In the genomic region with DNA sequence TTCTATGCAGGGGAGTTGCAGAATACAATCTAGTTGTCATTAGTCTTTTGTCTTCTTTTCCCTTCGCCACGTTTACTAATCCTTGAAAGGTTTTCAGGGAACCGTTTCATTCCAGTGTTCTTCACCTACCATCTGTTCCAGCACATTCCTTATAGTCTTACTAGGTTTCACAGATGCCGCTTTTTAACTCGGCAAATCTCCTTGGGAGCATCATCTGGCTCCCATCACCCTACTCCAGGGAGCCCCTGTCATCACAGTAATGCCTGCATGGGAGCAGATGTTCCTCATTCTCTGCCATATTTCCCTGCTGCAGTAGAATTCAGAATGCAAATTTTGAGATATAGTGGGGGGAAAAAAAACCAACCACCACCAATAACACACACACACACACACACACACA, we compare ENCODE assay signal across 14 mouse cellular contexts. TPM values are rescaled to one million over a fixed set of nuclear protein-coding genes. Genes with fewer than 3 reads are reported as not detected.
DNase-seq lines count a peak whose midpoint lies in the region; ATAC-seq and TF ChIP-seq lines count a peak whose summit lies in the region.
"Had no signal": no experiment of that assay in that cellular context is flagged by ENCODE, and none has a peak within 500 bp of the region (broad histone marks: within the 10 kb centered on the region; RNA-seq: fewer than 3 reads in every experiment).

No protein-coding gene starts in this region.

- no peak overlapping the region for H3K4me2 ChIP-seq in hindbrain, postnatal 0 days (ENCODE audit: low read depth, low read length)
- H3K4me2 ChIP-seq in lung, postnatal 0 days (replicated peaks; ENCODE audit: low read depth, low read length), result no peak overlapping the region
- H3K4me2 ChIP-seq: embryonic facial prominence, embryonic 12.5 days; heart, embryonic 13.5 days; limb, embryonic 15.5 days; neural tube, embryonic 12.5 days had no signal

- H3K27me3 ChIP-seq in hindbrain, postnatal 0 days (ENCODE audit: insufficient read depth, low read length), result no peaks in the 10 kb centered on the region
- no peaks in the 10 kb centered on the region for H3K27me3 ChIP-seq in lung, postnatal 0 days (replicated peaks; ENCODE audit: insufficient read depth, low read length)
- H3K27me3 ChIP-seq: embryonic facial prominence, embryonic 12.5 days; heart, embryonic 13.5 days; limb, embryonic 15.5 days; neural tube, embryonic 12.5 days had no signal

- DNase-seq in heart, postnatal 4 days, result peak; percentile 37
- DNase-seq in heart, adult 8-10 months (ENCODE audit: low spot score), result no peak
- DNase-seq in brain, adult 2 months (ENCODE audit: low read depth, low spot score), result peak; percentile 67
- peak; percentile 49 for DNase-seq in embryo, embryonic 10.5 days (ENCODE audit: low spot score)
- peak; percentile 19 for DNase-seq in hindbrain, postnatal 0 days (ENCODE audit: low spot score)
- no peak for DNase-seq in lung, postnatal 0 days (ENCODE audit: low spot score)
- no peak for DNase-seq in cerebellum, adult 11 months
- no peak for DNase-seq in adrenal gland, postnatal 10 days
- DNase-seq: kidney, postnatal 10 days; lung, postnatal 36 days had no signal

- no peaks in the 10 kb centered on the region for H3K4me1 ChIP-seq in hindbrain, postnatal 0 days (ENCODE audit: insufficient read depth, low read length)
- H3K4me1 ChIP-seq in lung, postnatal 0 days (ENCODE audit: insufficient read depth, low read depth, low read length), result no peaks in the 10 kb centered on the region
- H3K4me1 ChIP-seq: limb, embryonic 15.5 days; neural tube, embryonic 12.5 days had no signal

- H3K4me3 ChIP-seq in hindbrain, postnatal 0 days (ENCODE audit: low read length), result no peak overlapping the region
- no peak overlapping the region for H3K4me3 ChIP-seq in lung, postnatal 0 days (ENCODE audit: low read depth, low read length)
- H3K4me3 ChIP-seq: embryonic facial prominence, embryonic 12.5 days; heart, embryonic 13.5 days; limb, embryonic 15.5 days; neural tube, embryonic 12.5 days had no signal

- no peaks in the 10 kb centered on the region for H3K9me3 ChIP-seq in hindbrain, postnatal 0 days (ENCODE audit: low read length)
- no peaks in the 10 kb centered on the region for H3K9me3 ChIP-seq in lung, postnatal 0 days (ENCODE audit: low read length)
- H3K9me3 ChIP-seq: embryonic facial prominence, embryonic 12.5 days; heart, embryonic 13.5 days; limb, embryonic 15.5 days; neural tube, embryonic 12.5 days had no signal

- ATAC-seq in hindbrain, postnatal 0 days, result no peak
- ATAC-seq in lung, postnatal 0 days, result no peak

- no peaks in the 10 kb centered on the region for H3K36me3 ChIP-seq in hindbrain, postnatal 0 days (ENCODE audit: insufficient read depth, low read length)
- no peaks in the 10 kb centered on the region for H3K36me3 ChIP-seq in lung, postnatal 0 days (ENCODE audit: insufficient read depth, low read length)
- H3K36me3 ChIP-seq: embryonic facial prominence, embryonic 12.5 days; heart, embryonic 13.5 days; limb, embryonic 15.5 days; neural tube, embryonic 12.5 days had no signal

- TF ChIP-seq EP300 in lung, postnatal 0 days (IDR thresholded peaks at IDR 0.05), result no peak

- H3K27ac ChIP-seq in hindbrain, postnatal 0 days, result no peak overlapping the region
- H3K27ac ChIP-seq in lung, postnatal 0 days (ENCODE audit: low read length), result no peak overlapping the region
- H3K27ac ChIP-seq: embryonic facial prominence, embryonic 12.5 days; heart, embryonic 13.5 days; limb, embryonic 15.5 days; neural tube, embryonic 12.5 days had no signal

- WGBS in hindbrain, postnatal 0 days, result 37% methylated on average over 5 of the region's 5 CpGs
- 59% methylated on average over 5 of the region's 5 CpGs for WGBS in lung, postnatal 0 days

- no peak overlapping the region for H3K9ac ChIP-seq in hindbrain, postnatal 0 days (replicated peaks; ENCODE audit: low read length)
- no peak overlapping the region for H3K9ac ChIP-seq in lung, postnatal 0 days (replicated peaks; ENCODE audit: low read depth)
- H3K9ac ChIP-seq: embryonic facial prominence, embryonic 12.5 days; heart, embryonic 13.5 days; limb, embryonic 15.5 days; neural tube, embryonic 12.5 days had no signal

- TF ChIP-seq CTCF in hindbrain, postnatal 0 days (IDR thresholded peaks at IDR 0.05; ENCODE audit: low read depth), result no peak
- TF ChIP-seq CTCF in lung, postnatal 0 days (IDR thresholded peaks at IDR 0.05), result no peak

RNA-seq across cellular contexts. Expression of a gene that starts 5.1 kb away (rescaled TPM):
- total RNA-seq in heart, postnatal 4 days (2021), result under 1 TPM in 1 of 2 experiments, not detected in 1; 0.09 TPM
- 1 to 10 TPM; 5.8 to 7.2 (median 6.2) TPM for total RNA-seq in heart, adult 8-10 months (2022)
- total RNA-seq in hindbrain, postnatal 0 days (2014; rRNA removed), result 0.36 and 0.58 TPM in 2 replicates
- 0.15 and 0.16 TPM in 2 replicates for polyA plus RNA-seq in hindbrain, postnatal 0 days (2015; fragmentation: Nextera tagmentation; extraction: Ambion mirVana)
- 0.02 TPM in 1 of 2 replicates, not detected in the other for polyA plus RNA-seq in lung, postnatal 0 days (2015; fragmentation: Nextera tagmentation; extraction: Ambion mirVana)
- under 1 TPM in 1 of 2 experiments, not detected in 1; 0.06 TPM for total RNA-seq in adrenal gland, postnatal 10 days (2021)

Comparison
In these comparisons a context has a peak if more than half of its experiments do, and no peak if none do; other contexts are left out.
1. DNase-seq: peak in heart, postnatal 4 days (single experiment), brain, adult 2 months (single experiment), embryo, embryonic 10.5 days (single experiment) and hindbrain, postnatal 0 days (single experiment); none in heart, adult 8-10 months (single experiment), lung, postnatal 0 days (single experiment), cerebellum, adult 11 months (single experiment) and adrenal gland, postnatal 10 days (single experiment).